Mouse (Mus musculus): ENCODE data around the gene Gm9611. TPM values are rescaled to one million over a fixed set of nuclear protein-coding genes. Genes with fewer than 3 reads are reported as not detected.
"Not testable (repeated sequence)": the region's sequence is repeated elsewhere in the genome, so short reads cannot be mapped to it uniquely, and the experiment has no call there.

Gm9611 gene
- polyA plus RNA-seq (2014; fragmentation: Nextera tagmentation; extraction: Ambion mirVana) = not detected in 2 replicates

DNA sequence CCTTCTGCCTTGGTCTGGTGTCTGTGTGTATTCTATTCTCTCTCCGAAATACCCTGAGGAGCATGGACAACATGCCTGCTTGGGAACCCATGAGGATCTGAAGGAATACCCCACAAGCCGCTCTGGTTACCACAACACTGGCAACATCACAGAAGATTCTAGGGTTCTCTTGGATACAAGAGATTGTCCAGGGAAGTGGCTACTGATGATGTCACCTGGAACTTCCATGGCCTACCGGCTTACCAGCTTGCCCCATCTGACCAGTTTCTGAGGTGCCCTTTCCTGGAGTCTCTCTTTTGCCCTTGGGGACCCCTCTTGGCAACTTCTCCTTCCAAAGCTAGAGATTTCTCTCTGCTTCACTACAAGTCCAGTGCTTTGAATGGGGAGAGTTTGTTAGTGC, at the start of gene Gm9611:
TSS of gene Gm9611 (minus strand) at position 101 of the 400 bp plus-strand sequence.
- WGBS = no CpG with 5 or more reads among the region's 3 CpGs
- not testable (repeated sequence) for H3K4me3 ChIP-seq (ENCODE audit: low read depth, low read length); ATAC-seq (replicated peaks; ENCODE audit: low FRiP score); H3K4me2 ChIP-seq; H3K27me3 ChIP-seq (replicated peaks; ENCODE audit: control insufficient read depth, insufficient read depth, low read length); DNase-seq (ENCODE audit: low spot score); H3K4me1 ChIP-seq (replicated peaks; ENCODE audit: control insufficient read depth, insufficient read depth, low read length); H3K9me3 ChIP-seq (ENCODE audit: control insufficient read depth, low read length); H3K36me3 ChIP-seq (ENCODE audit: control insufficient read depth, insufficient read depth, low read length); H3K27ac ChIP-seq (ENCODE audit: low read depth, low read length); H3K9ac ChIP-seq (ENCODE audit: low read depth, low read length)

DNA sequence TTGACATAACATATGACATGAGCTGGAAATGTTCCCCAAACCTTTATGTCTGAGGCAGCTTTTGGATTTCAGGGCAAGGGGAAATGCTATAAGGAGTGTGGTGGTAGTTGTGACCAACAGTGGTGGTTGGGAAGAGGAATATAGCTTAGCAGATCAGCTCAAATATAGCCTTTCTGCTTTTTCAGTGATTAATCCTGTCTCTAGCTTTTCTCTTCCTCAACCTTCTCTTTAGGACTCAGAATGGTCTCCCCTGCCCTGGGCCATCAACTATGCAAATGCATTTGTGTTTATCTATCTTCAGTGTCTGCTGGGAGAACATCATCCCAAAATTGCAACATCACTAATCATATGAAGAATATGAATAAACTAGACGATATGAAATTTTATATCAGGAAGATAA, 12.8 kb upstream of the Gm9611 start, which contains the start of gene Gm7995:
TSS of gene Gm7995 (plus strand) at position 301 of the 400 bp plus-strand sequence.
- not testable (repeated sequence) for H3K9ac ChIP-seq (ENCODE audit: low read depth, low read length); DNase-seq (ENCODE audit: low spot score); H3K4me2 ChIP-seq; H3K9me3 ChIP-seq (ENCODE audit: control insufficient read depth, low read length); H3K36me3 ChIP-seq (ENCODE audit: control insufficient read depth, insufficient read depth, low read length); H3K27ac ChIP-seq (ENCODE audit: low read depth, low read length); H3K4me3 ChIP-seq (ENCODE audit: low read depth, low read length); ATAC-seq (replicated peaks; ENCODE audit: low FRiP score); H3K4me1 ChIP-seq (replicated peaks; ENCODE audit: control insufficient read depth, insufficient read depth, low read length); H3K27me3 ChIP-seq (replicated peaks; ENCODE audit: control insufficient read depth, insufficient read depth, low read length)
- WGBS = no CpG with 5 or more reads among the region's 1 CpGs

DNA sequence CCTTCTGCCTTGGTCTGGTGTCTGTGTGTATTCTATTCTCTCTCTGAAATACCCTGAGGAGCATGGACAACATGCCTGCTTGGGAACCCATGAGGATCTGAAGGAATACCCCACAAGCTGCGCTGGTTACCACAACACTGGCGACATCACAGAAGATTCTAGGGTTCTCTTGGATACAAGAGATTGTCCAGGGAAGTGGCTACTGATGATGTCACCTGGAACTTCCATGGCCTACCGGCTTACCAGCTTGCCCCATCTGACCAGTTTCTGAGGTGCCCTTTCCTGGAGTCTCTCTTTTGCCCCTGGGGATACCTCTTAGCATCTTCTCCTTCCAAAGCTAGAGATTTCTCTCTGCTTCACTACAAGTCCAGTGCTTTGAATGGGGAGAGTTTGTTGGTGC, 37.2 kb downstream of the Gm9611 start, which contains the start of gene Gm17026:
TSS of gene Gm17026 (minus strand) at position 101 of the 400 bp plus-strand sequence.
- not testable (repeated sequence) for DNase-seq (ENCODE audit: low spot score); H3K27ac ChIP-seq (ENCODE audit: low read depth, low read length); H3K9ac ChIP-seq (ENCODE audit: low read depth, low read length); H3K4me3 ChIP-seq (ENCODE audit: low read depth, low read length); H3K27me3 ChIP-seq (replicated peaks; ENCODE audit: control insufficient read depth, insufficient read depth, low read length); H3K4me2 ChIP-seq; H3K4me1 ChIP-seq (replicated peaks; ENCODE audit: control insufficient read depth, insufficient read depth, low read length); ATAC-seq (replicated peaks; ENCODE audit: low FRiP score); H3K36me3 ChIP-seq (ENCODE audit: control insufficient read depth, insufficient read depth, low read length); H3K9me3 ChIP-seq (ENCODE audit: control insufficient read depth, low read length)
- WGBS = no CpG with 5 or more reads among the region's 3 CpGs

Small RNAs within 50 kb of the gene (microRNA-seq; reads per million reads assigned to microRNA genes)
- gene Gm25208 (ENCODE audit: borderline number of aligned reads) = not detected
- not detected for gene Gm25892 (ENCODE audit: borderline number of aligned reads)

Other genes starting within 250 kb of the Gm9611 start
- gene Gm7951, start 180.0 kb downstream of the Gm9611 start, polyA plus RNA-seq (2014; fragmentation: Nextera tagmentation; extraction: Ambion mirVana) = not detected in 2 replicates
- gene Gm17027, start 134.7 kb downstream of the Gm9611 start, polyA plus RNA-seq (2014; fragmentation: Nextera tagmentation; extraction: Ambion mirVana) = not detected in 2 replicates
- gene Gm3573, start 106.6 kb downstream of the Gm9611 start, polyA plus RNA-seq (2014; fragmentation: Nextera tagmentation; extraction: Ambion mirVana) = not detected in 2 replicates
- not detected in 2 replicates for gene Gm17026, start 37.3 kb downstream of the Gm9611 start, polyA plus RNA-seq (2014; fragmentation: Nextera tagmentation; extraction: Ambion mirVana)
- not detected in 2 replicates for gene Gm7995, start 12.9 kb upstream of the Gm9611 start, polyA plus RNA-seq (2014; fragmentation: Nextera tagmentation; extraction: Ambion mirVana)
- not detected in 2 replicates for gene Gm8005, start 142.3 kb upstream of the Gm9611 start, polyA plus RNA-seq (2014; fragmentation: Nextera tagmentation; extraction: Ambion mirVana)
- not detected in 2 replicates for gene Gm8011, start 166.5 kb upstream of the Gm9611 start, polyA plus RNA-seq (2014; fragmentation: Nextera tagmentation; extraction: Ambion mirVana)
- gene Gm8020, start 205.0 kb upstream of the Gm9611 start, polyA plus RNA-seq (2014; fragmentation: Nextera tagmentation; extraction: Ambion mirVana) = not detected in 2 replicates
- not detected in 2 replicates for gene Gm8024, start 226.9 kb upstream of the Gm9611 start, polyA plus RNA-seq (2014; fragmentation: Nextera tagmentation; extraction: Ambion mirVana)